ENCODE assay signal across 8 mouse cellular contexts in the genomic region with DNA sequence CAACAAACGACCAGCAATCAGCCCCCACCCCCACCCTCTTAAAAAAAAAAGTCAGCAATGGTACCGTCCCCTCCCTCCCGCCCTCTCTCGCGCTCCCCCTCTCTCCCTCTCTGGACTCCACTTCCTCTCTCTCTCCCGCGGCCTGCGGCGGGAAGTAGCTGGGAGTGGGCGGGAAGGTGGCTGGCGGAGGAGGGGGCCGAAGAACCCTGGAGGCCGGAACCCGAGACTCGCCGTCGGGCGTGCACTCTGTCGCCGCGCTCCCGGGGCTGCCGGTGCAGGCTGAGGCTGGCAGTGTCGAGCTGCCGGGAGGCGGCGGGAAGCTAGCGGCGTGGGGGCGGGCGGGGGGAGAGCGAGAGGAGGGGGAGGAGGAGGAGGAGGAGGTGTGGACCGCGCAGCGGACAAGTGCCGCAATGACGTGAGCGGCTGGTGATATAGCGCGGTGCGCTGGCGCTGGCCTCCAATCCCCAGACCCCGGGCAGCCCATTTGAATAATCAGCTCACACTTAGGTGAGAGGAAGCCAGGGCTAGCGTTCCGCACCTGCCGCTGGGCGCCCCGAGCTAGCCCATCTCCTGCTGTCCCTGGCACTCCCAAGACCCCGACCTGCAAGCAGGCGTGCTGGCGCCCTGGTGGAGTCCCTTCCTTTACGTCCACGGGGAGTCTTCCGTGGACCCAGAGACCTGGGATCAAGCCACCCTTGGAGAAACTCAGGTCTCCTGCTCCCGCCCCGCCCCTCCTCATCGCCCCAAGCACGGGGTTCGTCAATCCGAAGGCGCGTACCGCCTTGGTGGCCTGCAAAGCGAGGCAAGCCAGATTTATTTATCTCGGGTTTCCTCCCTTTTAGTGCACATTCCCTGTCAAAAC. TPM values are rescaled to one million over a fixed set of nuclear protein-coding genes. Genes with fewer than 3 reads are reported as not detected.
DNase-seq lines count a peak whose midpoint lies in the region; ATAC-seq and TF ChIP-seq lines count a peak whose summit lies in the region.

No protein-coding gene starts in this region.

- no peaks in the 10 kb centered on the region for H3K36me3 ChIP-seq in myocyte (ENCODE audit: control insufficient read depth, insufficient read depth)

- H3K4me2 ChIP-seq in myocyte (ENCODE audit: low read depth): peak overlapping the region; percentile 74

- peaks cover 13% of the 10 kb centered on the region for H3K27me3 ChIP-seq in myocyte (ENCODE audit: control insufficient read depth, insufficient read depth, insufficient read length)

- TF ChIP-seq POLR2A in myocyte (IDR thresholded peaks at IDR 0.05; ENCODE audit: insufficient read length, low read depth): no peak

- no peak overlapping the region for H3ac ChIP-seq in myocyte (ENCODE audit: control insufficient read depth, insufficient read length)

- peak; percentile 26 for ATAC-seq in granulocyte monocyte progenitor cell, adult 5-6 weeks (replicated peaks; ENCODE audit: poor library complexity, severe bottlenecking)

- intact Hi-C loops in gastrocnemius, adult 2 months (cut with DNase I): no loop called here
- intact Hi-C loops in gastrocnemius, postnatal 36 days (cut with DNase I): loop anchor here (10.0 kb wide), 1 partner anchor 241 kb away; no protein-coding TSS in a partner anchor
- intact Hi-C loops in left cerebral cortex, postnatal 25 days (cut with DNase I): loop anchor here (5.0 kb wide), 1 partner anchor 199 kb away; no protein-coding TSS in a partner anchor

- peak overlapping the region; percentile 53 for H3K4me3 ChIP-seq in gastrocnemius, adult 2 months
- peak overlapping the region; percentile 32 for H3K4me3 ChIP-seq in myocyte

- DNase-seq in gastrocnemius, adult 2 months: no peak
- DNase-seq in gastrocnemius, postnatal 36 days: no peak
- DNase-seq in liver: peak; percentile 47
- DNase-seq in adrenal gland, adult 18-20 months (ENCODE audit: low spot score in 2 of 2): no peak
- DNase-seq in cerebellum, postnatal 36 days: no peak
- no peak for DNase-seq in left cerebral cortex, postnatal 25 days (ENCODE audit: low spot score in 2 of 2)

- no peak overlapping the region for H3K27ac ChIP-seq in gastrocnemius, adult 2 months

- H3K79me2 ChIP-seq in myocyte (ENCODE audit: control insufficient read depth, insufficient read depth): no peaks in the 10 kb centered on the region

- TF ChIP-seq CTCF in gastrocnemius, adult 2 months (IDR thresholded peaks at IDR 0.05): no peak

TF ChIP-seq in myocyte, 11 proteins besides CTCF, POLR2A, EP300 and RAD21:
- TF ChIP-seq MYOG (IDR thresholded peaks at IDR 0.05; ENCODE audit: control insufficient read depth in 1 of 3, insufficient read depth in 1 of 3, insufficient read length in 2 of 3, low read depth in 2 of 3): no peak
- no peak for TF ChIP-seq MAX (IDR thresholded peaks at IDR 0.05; ENCODE audit: low read depth)
- no peak for TF ChIP-seq E2F4 (IDR thresholded peaks at IDR 0.05; ENCODE audit: insufficient read depth)
- no peak for TF ChIP-seq REST (IDR thresholded peaks at IDR 0.05; ENCODE audit: insufficient read depth, insufficient read length)
- no peak for TF ChIP-seq USF1 (IDR thresholded peaks at IDR 0.05; ENCODE audit: low read depth)
- no peak for TF ChIP-seq CEBPB (IDR thresholded peaks at IDR 0.05; ENCODE audit: insufficient read depth, poor library complexity, severe bottlenecking)

RNA-seq across cellular contexts. Expression of gene Foxa2, which starts 0.6 kb away (rescaled TPM):
- total RNA-seq in gastrocnemius, adult 2 months (2021): not detected
- total RNA-seq in gastrocnemius, postnatal 36 days (2021): not detected
- not detected in 2 replicates for total RNA-seq in granulocyte monocyte progenitor cell, adult 5-6 weeks (2014; fragmentation: Nextera tagmentation)
- total RNA-seq in granulocyte monocyte progenitor cell, adult 5-6 weeks (2017): not detected in 2 replicates
- 0.49 TPM for polyA plus RNA-seq in myocyte (2012; fragmentation: generic; extraction: Trizol)
- total RNA-seq in adrenal gland, adult 18-20 months (2021): not detected
- not detected for total RNA-seq in left cerebral cortex, postnatal 25 days (2021)
